Mouse (Mus musculus) MEL (cell line): ENCODE results near the gene Fam131b. TPM values are rescaled to one million over a fixed set of nuclear protein-coding genes. Genes with fewer than 3 reads are reported as not detected.

ENCODE experiments used
- DNase-seq: peaks from one replicate; pipeline ENCODE4 v3.0.0; 2011; ENCODE audit warnings: low read depth, low spot score
- H3K27ac ChIP-seq: 2 replicates; pipeline ENCODE4 v1.5.1; 2012; ENCODE audit warnings: low read depth, mild to moderate bottlenecking, control low read depth, low read length, moderate library complexity; ENCODE audit not compliant: control insufficient read depth
- H3K27me3 ChIP-seq, 2 experiments: fragments of 150-350 bp in 1 of 2; sonication (generic) in 1 of 2; 2 replicates each; pipeline ENCODE4 v1.6.1; 2012; ENCODE audit warnings: low read length in 2 of 2, mild to moderate bottlenecking in 2 of 2, improper control_type of control experiment in 1 of 2, moderate library complexity in 1 of 2; ENCODE audit not compliant: insufficient read depth in 2 of 2, control insufficient read depth in 1 of 2
- H3K36me3 ChIP-seq, 2 experiments: 2 replicates each; pipeline ENCODE4 v1.6.1; 2012 to 2014; ENCODE audit warnings: low read length in 2 of 2, improper control_type of control experiment in 1 of 2, inconsistent platforms in 1 of 2, mild to moderate bottlenecking in 1 of 2; ENCODE audit not compliant: insufficient read depth in 2 of 2, control insufficient read depth in 1 of 2
- H3K4me1 ChIP-seq, 2 experiments: fragments of 150-350 bp in 1 of 2; sonication (generic) in 1 of 2; 2 replicates each; pipeline ENCODE4 v1.6.1; 2012; ENCODE audit warnings: low read length in 2 of 2, improper control_type of control experiment in 1 of 2, mild to moderate bottlenecking in 1 of 2; ENCODE audit not compliant: insufficient read depth in 2 of 2, control insufficient read depth in 1 of 2
- H3K4me3 ChIP-seq, 2 experiments: fragments of 150-350 bp in 1 of 2; sonication (generic) in 1 of 2; 2 replicates each; pipeline ENCODE4 v1.5.1; 2012; ENCODE audit warnings: low read depth in 2 of 2, low read length in 2 of 2, mild to moderate bottlenecking in 2 of 2, moderate library complexity in 2 of 2, control low read depth in 1 of 2, improper control_type of control experiment in 1 of 2; ENCODE audit not compliant: control insufficient read depth in 1 of 2, insufficient read depth in 1 of 2
- H3K79me2 ChIP-seq: 2 replicates; pipeline ENCODE4 v1.6.1; 2012; ENCODE audit warnings: mild to moderate bottlenecking, low read length, moderate library complexity; ENCODE audit not compliant: control insufficient read depth, poor library complexity, insufficient read depth
- H3K9ac ChIP-seq: 2 replicates; pipeline ENCODE4 v1.6.1; 2012; ENCODE audit warnings: low read depth, mild to moderate bottlenecking, control low read depth, low read length, moderate library complexity; ENCODE audit not compliant: control insufficient read depth, poor library complexity, severe bottlenecking
- H3K9me3 ChIP-seq: fragments of 150-350 bp; sonication (generic); replicated peaks from 2 replicates; pipeline ENCODE4 v1.6.1; 2012; ENCODE audit warnings: mild to moderate bottlenecking, low read length, improper control_type of control experiment, moderate library complexity; ENCODE audit not compliant: insufficient read depth
- CHD1 ChIP-seq: IDR thresholded peaks from 2 replicates; pipeline ENCODE4 v1.6.1; 2012; ENCODE audit warnings: low read depth, mild to moderate bottlenecking, inconsistent platforms, low read length, improper control_type of control experiment
- CTCF ChIP-seq, 3 experiments: IDR thresholded peaks in 2 of 3; conservative IDR thresholded peaks in 1 of 3; 2 replicates each; pipeline ENCODE4 v1.5.1; 2011 to 2012; ENCODE audit warnings: low read length in 3 of 3, low read depth in 2 of 3, mild to moderate bottlenecking in 2 of 3, improper control_type of control experiment in 1 of 3, inconsistent platforms in 1 of 3, mixed read lengths in 1 of 3, moderate library complexity in 1 of 3; ENCODE audit not compliant: control insufficient read depth in 1 of 3, insufficient read depth in 1 of 3, poor library complexity in 1 of 3, severe bottlenecking in 1 of 3
- EP300 ChIP-seq, 2 experiments: IDR thresholded peaks; 2 replicates each; pipeline ENCODE4 v1.6.1; 2011; ENCODE audit warnings: improper control_type of control experiment in 2 of 2, low read length in 2 of 2, low read depth in 1 of 2, mild to moderate bottlenecking in 1 of 2
- ETS1 ChIP-seq: IDR thresholded peaks from 2 replicates; pipeline ENCODE4 v1.6.1; 2012; ENCODE audit warnings: low read depth, mild to moderate bottlenecking, inconsistent platforms, low read length, improper control_type of control experiment, moderate library complexity
- GATA1 ChIP-seq: IDR thresholded peaks from 2 replicates; pipeline ENCODE4 v1.6.1; 2011; ENCODE audit warnings: low read depth, low read length, improper control_type of control experiment
- HCFC1 ChIP-seq: IDR thresholded peaks from 2 replicates; pipeline ENCODE4 v1.6.1; 2012; ENCODE audit warnings: low read depth, mild to moderate bottlenecking, inconsistent platforms, low read length, improper control_type of control experiment, moderate library complexity
- JUND ChIP-seq: IDR thresholded peaks from 2 replicates; pipeline ENCODE4 v1.6.1; 2011; ENCODE audit warnings: low read depth, mild to moderate bottlenecking, improper control_type of control experiment, low read length
- KAT2A ChIP-seq: conservative IDR thresholded peaks from 2 replicates; pipeline ENCODE4 v1.6.1; 2012; ENCODE audit warnings: low read depth, low read length, improper control_type of control experiment, inconsistent platforms
- MAX ChIP-seq: IDR thresholded peaks from 2 replicates; pipeline ENCODE4 v1.6.1; 2011; ENCODE audit warnings: low read length, improper control_type of control experiment
- MXI1 ChIP-seq: IDR thresholded peaks from 2 replicates; pipeline ENCODE4 v1.6.1; 2011; ENCODE audit warnings: mild to moderate bottlenecking, low read depth, low read length, improper control_type of control experiment
- MYC ChIP-seq: IDR thresholded peaks from 2 replicates; pipeline ENCODE4 v1.6.1; 2011; ENCODE audit warnings: low read depth, mild to moderate bottlenecking, low read length, improper control_type of control experiment, moderate library complexity
- NELFE ChIP-seq: IDR thresholded peaks from 2 replicates; pipeline ENCODE4 v1.6.1; 2011; ENCODE audit warnings: low read depth, low read length, improper control_type of control experiment
- NRF1 ChIP-seq: IDR thresholded peaks from 2 replicates; pipeline ENCODE4 v1.6.1; 2014; ENCODE audit warnings: low read depth, mild to moderate bottlenecking, inconsistent platforms, low read length, improper control_type of control experiment, moderate library complexity; ENCODE audit not compliant: poor library complexity, insufficient read depth, severe bottlenecking
- RAD21 ChIP-seq: IDR thresholded peaks from 2 replicates; pipeline ENCODE4 v1.6.1; 2011; ENCODE audit warnings: mild to moderate bottlenecking, low read depth, low read length, improper control_type of control experiment
- RCOR1 ChIP-seq: IDR thresholded peaks from 2 replicates; pipeline ENCODE4 v1.6.1; 2012; ENCODE audit warnings: low read depth, mild to moderate bottlenecking, inconsistent platforms, low read length, improper control_type of control experiment
- SMC3 ChIP-seq: IDR thresholded peaks from 2 replicates; pipeline ENCODE4 v1.6.1; 2011; ENCODE audit warnings: low read depth, low read length, improper control_type of control experiment
- TAL1 ChIP-seq: IDR thresholded peaks from 2 replicates; pipeline ENCODE4 v1.6.1; 2012; ENCODE audit warnings: mild to moderate bottlenecking, inconsistent platforms, low read length, moderate library complexity, mixed read lengths
- TBP ChIP-seq: IDR thresholded peaks from 2 replicates; pipeline ENCODE4 v1.8.0; 2011; ENCODE audit warnings: low read depth, low read length, improper control_type of control experiment
- UBTF ChIP-seq: IDR thresholded peaks from 2 replicates; pipeline ENCODE4 v1.6.1; 2012; ENCODE audit warnings: low read depth, mild to moderate bottlenecking, inconsistent platforms, low read length, improper control_type of control experiment, moderate library complexity, borderline replicate concordance; ENCODE audit not compliant: insufficient read depth
- USF1 ChIP-seq: IDR thresholded peaks from 2 replicates; pipeline ENCODE4 v1.6.1; 2014; ENCODE audit warnings: low read depth, mild to moderate bottlenecking, inconsistent platforms, low read length, improper control_type of control experiment, moderate library complexity
- ZMIZ1 ChIP-seq: IDR thresholded peaks from 2 replicates; pipeline ENCODE4 v1.6.1; 2012; ENCODE audit warnings: low read depth, mild to moderate bottlenecking, inconsistent platforms, low read length, improper control_type of control experiment, moderate library complexity
- polyA plus RNA-seq, 2 experiments: library from polyadenylated mRNA; stranded (reverse) in 1 of 2; unstranded in 1 of 2; fragments of >175 nt in 1 of 2; fragments of >200 nt in 1 of 2; gene quantifications; 2 replicates each; pipeline versions ENCODE4 v1.2.1 to v1.2.4; 2012; ENCODE audit warnings: low replicate concordance in 2 of 2, low read depth in 1 of 2; ENCODE audit not compliant: insufficient read length in 2 of 2, insufficient read depth in 1 of 2, missing spikeins in 1 of 2
- total RNA-seq: library from RNA; depleted of rRNA; stranded (reverse); fragments of 300-350 nt; gene quantifications from 2 replicates; pipeline ENCODE4 v1.2.3, GENCODE M21; 2012

Fam131b gene
- total and polyA plus RNA-seq, 3 experiments, result 0.06 TPM; not detected in 2

DNA sequence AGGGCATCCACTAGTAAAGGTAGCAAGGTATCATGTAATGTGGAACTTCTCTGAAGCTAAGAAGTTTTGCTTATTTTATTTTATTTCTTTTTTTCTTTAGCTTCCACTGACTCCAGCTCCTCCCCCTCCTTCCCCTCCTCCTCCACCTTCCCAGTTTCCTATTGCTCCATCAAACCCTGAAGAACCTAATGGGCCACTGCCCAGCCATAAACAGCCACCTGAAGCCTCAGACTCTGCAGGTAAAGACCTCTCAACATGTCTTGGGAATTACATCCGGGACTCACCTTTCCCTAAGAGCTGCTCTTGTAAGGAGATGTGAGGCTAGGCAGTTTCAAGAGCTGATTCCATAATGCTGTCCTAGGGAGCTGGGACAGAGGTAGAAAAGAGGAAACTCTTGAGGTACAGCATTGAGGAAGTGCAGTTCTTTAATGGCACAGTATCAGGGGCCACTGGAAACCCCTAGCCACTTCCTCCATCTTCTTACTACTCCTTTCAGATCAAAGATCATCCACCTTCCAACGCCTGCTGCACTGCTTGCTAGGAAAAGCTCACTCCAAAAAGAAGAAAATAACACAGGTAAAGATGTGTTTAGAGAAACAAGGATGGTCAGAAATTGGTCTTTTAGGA is 13.9 kb downstream of the Fam131b start:
- no peak overlapping the region for H3K9ac ChIP-seq
- no peak overlapping the region for H3K27ac ChIP-seq
- no peaks in the 10 kb centered on the region for H3K79me2 ChIP-seq
- TF ChIP-seq EP300 (IDR thresholded peaks at IDR 0.05; ENCODE audit: low read depth in 1 of 2, low read length in 2 of 2) (peak in 1 of 2 experiments; percentile 75; a peak in 2 of 4 replicates), CTCF (IDR thresholded peaks at IDR 0.05 in 2 of 3, conservative IDR thresholded peaks at IDR 0.05 in 1 of 3; ENCODE audit: control insufficient read depth in 1 of 3, insufficient read depth in 1 of 3, low read depth in 2 of 3, low read length in 3 of 3, poor library complexity in 1 of 3, severe bottlenecking in 1 of 3) (no peak), USF1 (no peak), KAT2A (no peak), RCOR1 (0 out of 2 replicates have a peak, but pooled peaks have one; percentile 35)
- H3K4me3 ChIP-seq, result no peak overlapping the region
- DNase-seq, result peak; percentile 75
- peaks cover 3 to 11% of the 10 kb centered on the region in 2 experiments; a peak in 3 of 4 replicates for H3K4me1 ChIP-seq
- no peaks in the 10 kb centered on the region for H3K9me3 ChIP-seq
- H3K36me3 ChIP-seq, result peaks cover 0 to 16% of the 10 kb centered on the region in 2 experiments; a peak in 2 of 4 replicates
- H3K27me3 ChIP-seq, result no peaks in the 10 kb centered on the region

DNA sequence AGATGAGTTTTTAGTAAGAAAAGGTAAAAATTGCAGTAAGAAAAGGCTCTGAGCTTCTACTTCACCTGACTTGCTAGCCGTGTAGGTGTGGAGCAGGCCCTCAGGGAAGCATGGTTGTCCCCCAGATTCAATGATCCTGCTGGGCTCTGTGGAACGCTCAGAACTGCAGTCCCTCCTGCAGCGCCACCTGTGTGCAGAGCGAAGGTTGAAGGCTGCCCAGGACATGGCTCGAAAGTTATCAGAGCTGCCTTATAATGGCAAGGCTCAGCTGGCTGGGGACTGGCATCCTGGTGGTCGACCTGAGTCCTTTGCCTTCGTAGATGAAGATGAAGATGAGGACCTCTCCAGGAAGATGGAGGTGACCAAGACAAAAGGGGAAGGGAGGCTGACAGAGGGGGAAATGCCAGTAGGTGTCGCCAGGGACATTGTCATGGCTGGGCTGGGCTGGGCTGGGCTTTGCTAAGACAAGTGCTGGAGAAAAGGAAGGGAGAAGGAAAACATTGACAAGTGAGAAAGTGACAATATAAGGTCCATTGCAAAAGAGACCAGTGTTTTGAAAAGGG is 14.5 kb downstream of the Fam131b start:
- Histone ChIP-seq H3K4me3 (no peak overlapping the region), H3K9me3 (no peaks in the 10 kb centered on the region), H3K79me2 (no peaks in the 10 kb centered on the region), H3K27ac (no peak overlapping the region), H3K4me1 (peaks cover 3 to 11% of the 10 kb centered on the region in 2 experiments; a peak in 3 of 4 replicates), H3K27me3 (no peaks in the 10 kb centered on the region), H3K36me3 (peaks cover 0 to 16% of the 10 kb centered on the region in 2 experiments; a peak in 2 of 4 replicates), H3K9ac (no peak overlapping the region)
- no peak for DNase-seq
- TF ChIP-seq UBTF (no peak), CTCF (IDR thresholded peaks at IDR 0.05 in 2 of 3, conservative IDR thresholded peaks at IDR 0.05 in 1 of 3; ENCODE audit: control insufficient read depth in 1 of 3, insufficient read depth in 1 of 3, low read depth in 2 of 3, low read length in 3 of 3, poor library complexity in 1 of 3, severe bottlenecking in 1 of 3) (peak in 2 of 3 experiments; percentile 14 to 25; a peak in 3 of 6 replicates), SMC3 (0 out of 2 replicates have a peak, but pooled peaks have one; percentile 4)

DNA sequence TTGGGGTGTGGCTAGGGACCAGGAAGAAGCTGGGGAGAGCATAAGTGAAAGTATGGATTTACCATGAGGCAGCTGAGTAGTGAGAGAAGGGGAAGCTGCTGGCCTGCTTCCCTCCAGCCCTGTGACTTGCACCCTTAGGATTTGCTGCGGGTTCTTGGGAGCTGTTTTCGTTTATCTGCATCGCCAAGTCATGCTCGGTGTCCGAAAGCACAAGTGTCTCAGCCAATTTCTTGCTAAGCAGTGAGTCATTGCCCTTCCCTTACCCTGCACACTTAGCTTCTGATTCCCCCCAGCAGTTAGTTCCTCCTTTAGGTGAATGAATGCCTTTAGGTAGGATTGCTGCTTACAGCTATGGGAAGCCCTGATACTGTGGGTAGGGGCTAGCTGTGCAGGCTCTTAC is 25.1 kb downstream of the Fam131b start:
- Histone ChIP-seq H3K9me3 (no peaks in the 10 kb centered on the region), H3K36me3 (peaks cover 0 to 23% of the 10 kb centered on the region in 2 experiments; a peak in 2 of 4 replicates), H3K4me3 (peak overlapping the region; percentile 10; a peak in 2 of 4 replicates), H3K27ac (peak overlapping the region; percentile 10; the same call in 1 of the 2 replicates), H3K4me1 (peaks cover 4 to 16% of the 10 kb centered on the region in 2 experiments), H3K9ac (no peak overlapping the region), H3K27me3 (no peaks in the 10 kb centered on the region), H3K79me2 (no peaks in the 10 kb centered on the region)
- peak; percentile 92 for DNase-seq
- peak; percentile 57 for TF ChIP-seq ETS1
- no peak for TF ChIP-seq NRF1
- no peak for TF ChIP-seq USF1
- 0 out of 2 replicates have a peak, but pooled peaks have one; percentile 41 for TF ChIP-seq TBP
- peak; percentile 53; the same call in 1 of the 2 replicates for TF ChIP-seq JUND
- no peak for TF ChIP-seq ZMIZ1
- no peak for TF ChIP-seq RAD21
- 0 out of 2 replicates have a peak, but pooled peaks have one; percentile 15 for TF ChIP-seq HCFC1
- peak; percentile 47 to 61; a peak in 2 of 4 replicates for TF ChIP-seq EP300 (IDR thresholded peaks at IDR 0.05; ENCODE audit: low read depth in 1 of 2, low read length in 2 of 2)
- peak; percentile 86 for TF ChIP-seq MYC
- TF ChIP-seq CHD1, result no peak
- TF ChIP-seq TAL1, result 0 out of 2 replicates have a peak, but pooled peaks have one; percentile 27
- TF ChIP-seq MAX, result no peak
- TF ChIP-seq MXI1, result no peak
- no peak for TF ChIP-seq NELFE
- TF ChIP-seq GATA1, result peak; percentile 59; the same call in 1 of the 2 replicates
- TF ChIP-seq RCOR1, result no peak
